Mouse (Mus musculus) hindbrain, embryonic 15.5 days (tissue): ENCODE results near the gene Camkv. TPM values are rescaled to one million over a fixed set of nuclear protein-coding genes. Genes with fewer than 3 reads are reported as not detected.
A peak's percentile ranks its signal among the peaks of the same experiment; 100 is the strongest.

Experiments used
- ATAC-seq: fragments of 200-750 bp; cut with Nextera tagmentation; 2 replicates; pipeline ENCODE4 v1.8.0; 2017; ENCODE audit warnings: low read depth, moderate number of reproducible peaks, moderate TSS enrichment; ENCODE audit not compliant: low FRiP score
- H3K27ac ChIP-seq: fragments of 300-500 bp; sonication (generic); replicated peaks from 2 replicates; pipeline ENCODE4 v1.5.1; 2015; ENCODE audit warnings: mild to moderate bottlenecking, inconsistent platforms
- H3K27me3 ChIP-seq: fragments of 300-500 bp; sonication (generic); 2 replicates; pipeline ENCODE4 v1.6.1; 2015; ENCODE audit warnings: control low read depth, inconsistent platforms
- H3K36me3 ChIP-seq: fragments of 300-500 bp; sonication (generic); 2 replicates; pipeline ENCODE4 v1.6.1; 2015; ENCODE audit warnings: control low read depth, inconsistent platforms
- H3K4me1 ChIP-seq: fragments of 300-500 bp; sonication (generic); replicated peaks from 2 replicates; pipeline ENCODE4 v1.6.1; 2015; ENCODE audit warnings: control low read depth, inconsistent platforms
- H3K4me2 ChIP-seq: fragments of 300-500 bp; sonication (generic); 2 replicates; pipeline ENCODE4 v1.6.1; 2015; ENCODE audit warnings: moderate library complexity, mild to moderate bottlenecking, inconsistent platforms
- H3K4me3 ChIP-seq: fragments of 300-500 bp; sonication (generic); 2 replicates; pipeline ENCODE4 v1.5.1; 2015; ENCODE audit warnings: mild to moderate bottlenecking, inconsistent platforms
- H3K9ac ChIP-seq: fragments of 300-500 bp; sonication (generic); 2 replicates; pipeline ENCODE4 v1.6.1; 2015; ENCODE audit warnings: inconsistent platforms
- H3K9me3 ChIP-seq: fragments of 300-500 bp; sonication (generic); 2 replicates; pipeline ENCODE4 v1.6.1; 2016; ENCODE audit warnings: control low read depth, inconsistent platforms
- WGBS: fragments of 180-500 bp; shearing (Covaris S2); methylation state at CpG from one replicate; pipeline ENCODE4 v1.1.7; 2015; 5-methylcytosine and 5-hydroxymethylcytosine counted together
- polyA plus RNA-seq: library from polyadenylated mRNA; unstranded; fragments of >200 nt; fragmentation: Nextera tagmentation; extraction: Ambion mirVana; gene quantifications from 2 replicates; pipeline ENCODE4 v1.2.1, GENCODE M21; 2015

Gene Camkv
- polyA plus RNA-seq: 38.9 and 47.2 TPM in 2 replicates

DNA sequence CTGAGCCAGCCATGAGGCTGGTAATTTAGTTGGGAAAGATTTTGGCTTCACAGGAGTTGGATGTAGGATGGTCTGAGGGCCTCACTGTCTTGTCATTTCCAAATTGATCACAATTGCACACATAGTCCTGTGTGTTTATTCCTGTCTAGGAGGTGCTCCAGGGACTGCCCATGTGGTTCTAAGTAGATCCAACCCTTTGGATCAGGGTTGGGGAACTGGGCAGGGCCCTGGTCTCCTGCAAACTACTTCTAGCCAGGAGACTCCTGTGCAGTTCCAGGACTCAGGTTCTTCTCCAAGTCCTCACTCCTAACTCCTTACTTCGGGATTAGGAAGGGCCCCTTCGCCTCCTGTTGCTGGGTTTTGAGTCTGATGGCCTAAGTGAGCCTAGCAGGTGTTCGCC is at the start of gene Camkv:
TSS of gene Camkv (plus strand) at position 301 of the 400 bp plus-strand sequence.
- peaks cover 22% of the 10 kb centered on the region for H3K4me1 ChIP-seq
- H3K9me3 ChIP-seq: no peaks in the 10 kb centered on the region
- peak within 1 kb of the TSS; percentile 94 for H3K4me2 ChIP-seq
- H3K27ac ChIP-seq: no peak within 1 kb of the TSS
- 16% methylated on average over 3 of the region's 3 CpGs for WGBS
- peak within 1 kb of the TSS; percentile 57 for H3K9ac ChIP-seq
- H3K36me3 ChIP-seq: no peaks in the 10 kb centered on the region
- no peak for ATAC-seq
- H3K4me3 ChIP-seq: peak within 1 kb of the TSS; percentile 57
- H3K27me3 ChIP-seq: peaks cover 3% of the 10 kb centered on the region; the same call in 1 of the 2 replicates

DNA sequence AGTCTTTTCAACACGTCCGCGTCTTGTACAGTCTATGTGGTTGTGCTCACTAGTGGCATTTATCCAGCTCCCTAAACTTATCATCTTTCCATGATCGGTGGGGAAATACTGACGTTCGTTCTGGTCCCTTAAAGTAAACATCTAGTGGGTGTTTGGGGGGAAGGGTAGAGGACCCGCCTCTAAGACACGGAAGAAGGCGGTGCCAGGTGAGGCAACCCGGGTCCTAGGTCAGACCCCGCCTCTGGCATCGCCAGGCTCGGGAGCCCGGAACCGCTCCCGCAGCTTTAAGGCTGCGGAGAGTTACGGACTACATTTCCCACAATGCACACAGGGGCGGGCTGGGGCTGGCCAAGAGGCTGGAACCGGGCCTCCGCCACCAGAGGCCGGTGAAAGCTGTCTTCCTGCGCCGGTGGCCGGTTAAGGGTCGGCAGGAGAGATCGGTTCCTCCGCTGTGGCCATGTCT is 47.6 kb upstream of the Camkv start, which contains the start of gene Mon1a:
TSS of gene Mon1a (plus strand) at position 348 of the 463 bp plus-strand sequence.
- H3K27ac ChIP-seq: peak within 1 kb of the TSS; percentile 85
- H3K4me1 ChIP-seq: peaks cover 22% of the 10 kb centered on the region
- peak; percentile 97 for ATAC-seq
- H3K9ac ChIP-seq: peak within 1 kb of the TSS; percentile 81
- no peaks in the 10 kb centered on the region for H3K9me3 ChIP-seq
- no peaks in the 10 kb centered on the region for H3K36me3 ChIP-seq
- peaks cover 10% of the 10 kb centered on the region for H3K27me3 ChIP-seq
- WGBS: under 1% methylated on average over 28 of the region's 28 CpGs
- peak within 1 kb of the TSS; percentile 82 for H3K4me2 ChIP-seq
- peak within 1 kb of the TSS; percentile 91 for H3K4me3 ChIP-seq

DNA sequence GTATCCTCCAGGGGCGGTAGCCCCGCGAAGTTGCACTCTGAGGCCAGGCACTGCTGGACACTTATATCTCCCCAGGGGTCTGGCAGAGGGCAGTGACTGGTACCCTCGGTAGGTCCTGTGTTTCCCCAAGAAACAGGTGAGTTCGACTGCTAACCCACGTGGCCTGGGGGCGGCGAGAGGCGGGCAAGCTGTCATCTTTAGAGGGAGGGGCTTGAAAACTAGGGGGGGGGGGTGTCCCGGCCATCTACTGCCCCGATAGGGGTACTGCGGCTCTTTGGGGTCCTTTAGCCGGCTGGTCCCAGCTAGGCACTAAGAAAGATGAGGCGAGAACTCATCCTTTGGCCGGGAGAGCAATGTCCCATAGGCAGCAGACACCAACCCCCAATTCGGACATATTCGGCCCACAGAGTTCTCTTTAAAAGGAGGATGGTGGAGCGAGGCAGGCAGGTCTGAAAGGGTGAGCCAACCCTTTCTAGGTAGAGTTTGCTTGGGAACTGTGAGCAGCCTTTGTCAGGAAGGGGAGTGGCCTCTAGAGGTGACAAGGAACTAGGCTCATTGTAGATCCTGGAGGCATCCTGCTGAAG is 47.1 kb upstream of the Camkv start:
- peaks cover 22% of the 10 kb centered on the region for H3K4me1 ChIP-seq

DNA sequence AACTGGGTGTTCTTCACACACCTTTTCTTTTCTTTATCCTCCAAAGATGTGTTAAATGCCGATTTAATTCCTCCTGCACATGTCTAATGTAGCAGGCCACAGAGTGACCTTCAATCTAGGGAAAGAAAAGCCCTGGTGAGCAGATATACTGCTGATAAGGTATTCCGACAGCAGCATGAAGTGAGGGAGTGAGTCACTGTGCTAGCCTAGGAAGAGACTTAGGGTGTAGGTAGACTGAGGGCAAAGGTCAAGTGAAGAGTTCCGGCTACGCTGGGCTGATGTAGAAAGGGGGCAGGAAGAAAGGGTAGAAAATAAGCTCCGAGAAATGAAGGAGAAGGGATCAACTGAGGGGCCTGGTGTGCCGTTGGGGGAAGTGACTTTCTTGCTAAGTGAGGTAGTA is 45.2 kb upstream of the Camkv start:
- Histone ChIP-seq H3K27ac (no peak overlapping the region), H3K9ac (no peak overlapping the region), H3K4me2 (no peak overlapping the region), H3K36me3 (no peaks in the 10 kb centered on the region), H3K27me3 (peaks cover 10% of the 10 kb centered on the region), H3K4me3 (no peak overlapping the region), H3K4me1 (peaks cover 22% of the 10 kb centered on the region), H3K9me3 (no peaks in the 10 kb centered on the region)
- 94% methylated on average over 6 of the region's 6 CpGs for WGBS
- ATAC-seq: no peak

More for the DNA sequence above, 47.1 kb upstream of the Camkv start:
- peak; percentile 86 for ATAC-seq
- no peaks in the 10 kb centered on the region for H3K36me3 ChIP-seq
- H3K4me2 ChIP-seq: peak overlapping the region; percentile 82
- 0% methylated on average over 18 of the region's 18 CpGs for WGBS
- H3K4me3 ChIP-seq: peak overlapping the region; percentile 91
- no peaks in the 10 kb centered on the region for H3K9me3 ChIP-seq
- peak overlapping the region; percentile 85 for H3K27ac ChIP-seq
- H3K9ac ChIP-seq: peak overlapping the region; percentile 81
- H3K27me3 ChIP-seq: peaks cover 10% of the 10 kb centered on the region

DNA sequence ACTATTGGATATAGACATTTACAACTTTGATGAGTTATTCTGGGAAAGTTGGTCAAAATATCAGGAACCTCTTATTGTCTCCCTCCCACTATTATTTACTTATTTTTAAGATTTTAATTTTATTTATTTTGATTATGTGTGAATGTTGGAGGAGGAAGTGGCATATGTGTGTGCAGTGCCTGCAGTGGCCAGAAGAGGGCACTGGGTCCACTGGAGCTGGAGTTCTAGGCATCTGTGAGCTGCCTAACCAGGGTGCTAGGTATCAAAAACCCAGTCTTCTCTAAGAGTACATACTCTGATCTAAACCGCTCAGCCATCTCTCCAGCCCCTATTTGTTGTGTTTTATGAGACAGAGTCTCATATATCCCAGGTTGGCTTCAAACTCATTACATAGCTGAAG is 44.5 kb upstream of the Camkv start:
- Histone ChIP-seq H3K27me3 (peaks cover 9% of the 10 kb centered on the region), H3K27ac (no peak overlapping the region), H3K4me1 (peaks cover 22% of the 10 kb centered on the region), H3K36me3 (no peaks in the 10 kb centered on the region), H3K9me3 (no peaks in the 10 kb centered on the region), H3K4me2 (no peak overlapping the region), H3K9ac (no peak overlapping the region), H3K4me3 (no peak overlapping the region)
- 92% methylated on average over 1 of the region's 1 CpGs for WGBS
- ATAC-seq: no peak

DNA sequence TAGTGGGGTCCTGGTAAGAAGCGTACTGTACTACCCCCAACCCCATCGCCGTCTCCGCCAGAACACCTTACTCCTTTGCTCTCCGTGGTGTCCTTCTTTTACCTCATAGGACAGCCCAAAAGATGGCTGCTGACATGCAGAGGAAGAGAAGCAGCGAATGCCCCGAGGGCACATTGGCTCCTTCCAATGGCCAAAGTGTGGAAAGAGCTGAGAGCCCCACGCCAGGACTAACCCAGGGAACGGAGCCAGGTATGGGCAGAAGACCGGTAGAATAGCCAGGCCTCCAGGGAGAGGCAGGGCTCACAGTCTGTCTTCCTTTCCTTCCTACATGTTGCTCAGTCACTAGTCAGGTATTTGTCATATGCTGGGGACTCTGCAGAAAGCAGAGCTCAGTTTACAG is 36.9 kb upstream of the Camkv start:
- H3K4me2 ChIP-seq: no peak overlapping the region
- H3K27me3 ChIP-seq: peaks cover 11% of the 10 kb centered on the region; the same call in 1 of the 2 replicates
- no peak overlapping the region for H3K27ac ChIP-seq
- WGBS: 88% methylated on average over 10 of the region's 10 CpGs
- H3K9me3 ChIP-seq: no peaks in the 10 kb centered on the region
- H3K9ac ChIP-seq: no peak overlapping the region
- H3K36me3 ChIP-seq: peaks cover 9% of the 10 kb centered on the region
- no peak for ATAC-seq
- H3K4me3 ChIP-seq: no peak overlapping the region
- peaks cover 14% of the 10 kb centered on the region for H3K4me1 ChIP-seq

DNA sequence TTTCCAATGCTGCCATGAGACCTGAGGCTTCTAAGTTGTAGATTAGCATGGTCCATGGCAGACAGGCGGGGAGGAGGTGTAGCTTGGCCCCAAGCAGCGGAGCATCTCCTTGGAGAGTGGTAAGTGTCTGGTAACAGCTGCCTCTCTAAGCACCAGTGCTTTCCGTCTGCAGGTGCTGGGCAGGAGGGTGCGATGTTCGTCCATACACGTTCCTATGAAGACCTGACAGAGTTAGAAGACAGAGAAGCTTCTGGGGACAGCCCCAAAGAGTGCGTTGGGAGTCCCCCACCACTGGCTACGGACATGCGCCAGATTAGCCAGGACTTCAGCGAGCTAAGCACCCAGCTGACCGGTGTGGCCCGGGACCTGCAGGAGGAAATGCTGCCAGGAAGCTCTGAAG is 35.6 kb upstream of the Camkv start:
- H3K27me3 ChIP-seq: peaks cover 11% of the 10 kb centered on the region; the same call in 1 of the 2 replicates
- H3K27ac ChIP-seq: no peak overlapping the region
- H3K9ac ChIP-seq: no peak overlapping the region
- ATAC-seq: no peak
- H3K36me3 ChIP-seq: peaks cover 9% of the 10 kb centered on the region
- H3K4me1 ChIP-seq: peaks cover 15% of the 10 kb centered on the region
- 77% methylated on average over 12 of the region's 12 CpGs for WGBS
- H3K4me3 ChIP-seq: no peak overlapping the region
- no peak overlapping the region for H3K4me2 ChIP-seq
- no peaks in the 10 kb centered on the region for H3K9me3 ChIP-seq

DNA sequence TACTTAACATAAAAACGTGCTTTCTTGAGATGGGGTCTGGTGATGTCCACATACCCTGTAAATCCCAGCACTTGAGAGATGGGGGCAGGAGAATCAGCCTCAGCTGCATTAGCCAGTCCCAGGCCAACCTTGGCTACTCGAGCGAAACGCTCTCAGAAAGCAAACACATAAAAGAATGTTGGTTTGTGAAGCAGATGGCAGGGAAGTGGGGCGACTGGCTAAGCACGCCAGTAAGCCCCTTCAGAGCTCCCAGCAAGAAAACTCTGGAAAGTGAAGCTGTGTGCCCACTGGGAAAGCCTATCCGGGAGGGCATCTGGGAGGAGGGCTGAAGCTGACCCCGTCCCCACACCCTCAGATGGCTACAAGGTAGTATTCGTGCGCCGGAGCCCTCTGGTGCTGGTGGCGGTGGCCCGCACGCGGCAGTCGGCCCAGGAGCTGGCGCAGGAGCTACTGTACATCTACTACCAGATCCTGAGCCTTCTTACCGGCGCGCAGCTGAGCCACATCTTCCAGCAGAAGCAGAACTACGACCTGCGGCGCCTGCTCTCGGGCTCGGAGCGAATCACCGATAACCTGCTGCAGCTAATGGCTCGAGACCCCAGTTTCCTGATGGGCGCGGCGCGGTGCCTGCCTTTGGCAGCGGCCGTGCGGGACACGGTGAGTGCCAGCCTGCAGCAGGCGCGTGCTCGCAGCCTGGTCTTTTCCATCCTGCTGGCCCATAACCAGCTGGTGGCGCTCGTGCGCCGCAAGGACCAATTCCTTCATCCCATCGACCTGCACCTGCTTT is 34.4 kb upstream of the Camkv start:
- Histone ChIP-seq H3K9ac (peak overlapping the region; percentile 53), H3K4me1 (peaks cover 17% of the 10 kb centered on the region)
- 4% methylated on average over 44 of the region's 44 CpGs for WGBS

DNA sequence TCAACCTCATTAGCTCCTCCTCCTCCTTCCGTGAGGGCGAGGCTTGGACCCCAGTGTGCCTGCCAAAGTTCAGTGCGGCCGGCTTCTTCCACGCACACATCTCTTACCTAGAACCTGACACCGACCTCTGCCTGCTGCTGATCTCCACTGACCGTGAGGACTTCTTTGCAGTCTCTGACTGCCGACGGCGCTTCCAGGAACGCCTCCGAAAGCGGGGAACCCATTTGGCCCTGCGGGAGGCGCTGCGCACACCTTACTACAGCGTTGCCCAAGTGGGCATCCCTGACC is 33.9 kb upstream of the Camkv start:
- H3K4me1 ChIP-seq: peaks cover 21% of the 10 kb centered on the region
- peak overlapping the region; percentile 76 for H3K4me2 ChIP-seq
- H3K27me3 ChIP-seq: peaks cover 11% of the 10 kb centered on the region; the same call in 1 of the 2 replicates
- H3K27ac ChIP-seq: no peak overlapping the region
- WGBS: 11% methylated on average over 17 of the region's 17 CpGs
- H3K36me3 ChIP-seq: peaks cover 9% of the 10 kb centered on the region
- no peaks in the 10 kb centered on the region for H3K9me3 ChIP-seq
- no peak overlapping the region for H3K9ac ChIP-seq
- peak overlapping the region; percentile 38 for H3K4me3 ChIP-seq
- ATAC-seq: no peak

More for the DNA sequence above, 34.4 kb upstream of the Camkv start:
- ATAC-seq: peak; percentile 78
- H3K27me3 ChIP-seq: peaks cover 11% of the 10 kb centered on the region; the same call in 1 of the 2 replicates
- no peaks in the 10 kb centered on the region for H3K9me3 ChIP-seq
- peak overlapping the region; percentile 38 for H3K4me3 ChIP-seq
- peaks cover 9% of the 10 kb centered on the region for H3K36me3 ChIP-seq
- peak overlapping the region; percentile 54 for H3K27ac ChIP-seq
- H3K4me2 ChIP-seq: peak overlapping the region; percentile 76

DNA sequence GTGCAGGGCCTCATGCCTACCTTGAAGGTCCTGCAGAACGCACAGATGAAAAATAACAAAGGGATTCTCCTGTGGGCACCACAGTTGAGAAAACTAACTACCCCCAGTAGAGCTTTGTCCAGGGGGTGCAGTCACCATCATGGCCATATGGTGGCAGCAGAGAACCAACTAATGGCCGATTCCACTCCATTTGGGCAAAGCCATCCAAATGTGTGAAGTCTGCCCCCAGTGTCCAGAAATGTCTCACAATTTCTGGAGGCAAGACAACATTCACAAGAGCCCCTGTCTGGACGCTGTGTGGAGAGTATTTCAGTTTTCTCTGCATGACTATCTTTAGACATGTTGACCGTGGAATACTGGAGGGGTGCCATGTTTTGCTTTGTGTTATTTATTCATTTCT is 30.7 kb upstream of the Camkv start:
- peaks cover 4% of the 10 kb centered on the region; the same call in 1 of the 2 replicates for H3K27me3 ChIP-seq
- no peaks in the 10 kb centered on the region for H3K36me3 ChIP-seq
- no peak overlapping the region for H3K4me3 ChIP-seq
- H3K9ac ChIP-seq: no peak overlapping the region
- peak; percentile 46 for ATAC-seq
- 2% methylated on average over 4 of the region's 4 CpGs for WGBS
- H3K27ac ChIP-seq: no peak overlapping the region
- H3K9me3 ChIP-seq: no peaks in the 10 kb centered on the region
- H3K4me1 ChIP-seq: peaks cover 28% of the 10 kb centered on the region
- no peak overlapping the region for H3K4me2 ChIP-seq

DNA sequence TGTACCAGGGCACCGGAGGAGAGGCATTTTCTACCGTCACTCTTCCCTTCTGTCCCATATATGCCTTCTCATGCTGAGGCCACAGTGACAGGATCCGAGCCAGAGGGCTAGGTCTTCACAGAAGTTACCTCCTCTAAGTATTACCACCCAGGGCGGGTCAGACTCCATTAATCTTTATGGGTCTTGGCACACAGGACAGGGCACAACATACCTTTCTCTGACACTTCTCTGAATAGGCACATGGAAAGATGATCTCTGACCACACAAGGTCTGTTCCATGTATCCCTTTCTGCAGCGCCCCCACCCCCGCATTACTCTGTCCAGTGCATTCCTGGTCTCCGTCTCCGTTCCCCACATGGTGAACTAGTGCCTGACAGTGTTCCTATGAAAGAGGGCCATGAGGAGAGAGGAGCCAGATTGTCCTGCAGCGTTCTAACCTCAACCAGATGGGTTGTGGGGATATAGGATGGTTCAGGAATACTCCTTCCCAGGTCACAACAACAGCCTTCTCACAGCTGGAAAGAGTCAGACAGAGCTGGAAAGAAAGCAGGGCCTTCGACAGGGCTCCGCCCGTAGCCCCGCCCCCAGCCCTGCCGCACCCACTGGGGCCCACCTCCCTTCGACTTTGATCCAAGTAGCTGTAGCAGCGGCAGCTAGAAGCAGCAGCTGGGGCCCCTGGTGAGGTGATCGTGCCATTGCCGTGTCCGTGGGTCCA is 29.1 kb upstream of the Camkv start, which contains the start of gene Mst1r:
TSS of gene Mst1r (plus strand) at position 622 of the 715 bp plus-strand sequence.
- H3K4me2 ChIP-seq: peak within 1 kb of the TSS; percentile 53
- WGBS: 20% methylated on average over 19 of the region's 19 CpGs
- peak within 1 kb of the TSS; percentile 26 for H3K4me3 ChIP-seq
- peaks cover 18% of the 10 kb centered on the region for H3K4me1 ChIP-seq
- ATAC-seq: 0 out of 2 replicates have a peak, but pooled peaks have one; percentile 49
- H3K27me3 ChIP-seq: no peaks in the 10 kb centered on the region
- H3K9me3 ChIP-seq: no peaks in the 10 kb centered on the region
- H3K9ac ChIP-seq: peak within 1 kb of the TSS; percentile 20; the same call in 1 of the 2 replicates
- no peaks in the 10 kb centered on the region for H3K36me3 ChIP-seq
- no peak within 1 kb of the TSS for H3K27ac ChIP-seq
